Mouse (Mus musculus) embryo, embryonic 10 days (tissue): ENCODE measurements around the gene Nt5c.
"Not testable (repeated sequence)": the region's sequence is repeated elsewhere in the genome, so short reads cannot be mapped to it uniquely, and the experiment has no call there.

Experiments used
- DNase-seq: peaks from one replicate; pipeline ENCODE4 v3.0.0-alpha.2; 2015; ENCODE audit warnings: low spot score

The Nt5c gene

DNA sequence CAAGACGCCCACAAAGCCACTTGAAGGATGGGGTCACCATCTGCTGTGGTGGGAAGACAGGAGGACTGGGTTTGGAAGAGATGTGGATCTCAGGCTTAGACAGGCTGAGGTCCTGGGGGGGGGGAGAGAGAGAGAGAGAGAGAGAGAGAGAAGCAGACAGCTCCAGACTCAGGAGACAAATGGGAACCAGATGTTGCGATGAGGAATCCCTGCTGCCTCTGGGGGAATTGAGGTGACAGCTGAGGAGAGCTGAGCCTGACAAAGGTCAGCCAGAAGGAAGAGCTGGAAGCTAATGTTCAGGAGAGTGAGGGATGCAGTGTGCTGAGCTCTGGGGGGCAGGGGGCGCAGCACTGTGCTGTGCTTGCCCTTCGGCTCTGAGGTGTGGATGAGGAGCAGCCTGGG is 24.4 kb downstream of the Nt5c start:
- peak; percentile 92 for DNase-seq

GRCm38 (mm10) chr11:115464851-115465250 is 26.8 kb downstream of the Nt5c start:
- DNase-seq: no peak

DNA sequence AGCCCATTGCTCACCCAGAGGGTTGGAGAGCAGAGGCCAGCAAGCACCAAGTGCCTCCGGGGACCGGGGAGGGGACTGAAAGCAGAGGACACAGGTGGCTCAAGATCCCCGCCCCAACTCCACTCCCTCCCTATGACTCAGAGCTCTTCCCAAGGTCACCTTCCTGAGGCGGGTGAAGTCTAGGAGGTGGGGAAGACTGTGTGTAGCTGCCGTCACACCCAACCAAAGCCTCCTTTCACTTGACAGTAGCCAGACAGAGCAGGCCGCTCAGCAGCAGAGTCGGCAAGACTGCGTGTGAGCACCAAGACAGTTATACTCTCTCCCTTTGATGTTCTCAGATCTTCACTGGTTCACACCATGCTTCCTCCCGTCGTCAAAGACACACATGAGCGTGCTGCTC is 28.3 kb downstream of the Nt5c start:
- DNase-seq: no peak

DNA sequence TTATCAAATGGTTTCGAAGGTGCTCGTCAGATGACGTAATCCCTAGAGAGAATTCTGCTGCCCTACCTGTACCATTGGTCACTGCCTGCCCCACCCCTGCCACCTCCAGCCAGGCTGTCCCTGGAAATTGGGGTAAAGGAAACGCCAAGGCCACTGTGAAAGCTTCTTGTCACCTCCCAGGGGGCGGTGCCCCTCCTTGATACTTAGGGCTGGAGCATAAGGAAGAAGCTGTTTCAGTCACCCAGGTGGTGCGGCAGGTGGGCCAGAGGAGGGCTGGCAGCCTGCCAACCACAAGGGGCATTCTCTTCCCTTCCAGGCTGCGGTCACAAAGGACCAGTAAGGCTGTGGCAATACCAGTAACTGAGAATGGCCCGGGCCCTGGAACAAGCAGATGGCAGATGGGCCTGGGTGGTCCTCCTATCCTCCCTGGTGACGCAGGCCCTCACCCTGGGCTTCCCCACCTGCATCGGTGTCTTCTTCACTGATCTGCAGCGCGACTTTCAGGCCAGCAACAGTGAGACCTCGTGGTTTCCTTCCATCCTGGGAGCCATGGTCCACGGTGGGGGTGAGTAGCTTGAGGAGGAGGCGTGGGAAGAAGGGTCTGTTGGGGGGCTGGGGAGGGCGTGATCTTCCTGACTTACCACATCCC is 29.3 kb downstream of the Nt5c start, which contains the start of gene Slc16a5:
Gene Slc16a5, plus strand, starts transcription at position 232 of the 649 bp plus-strand sequence.
- no peak for DNase-seq

- no peak for DNase-seq
Observed at GRCm38 (mm10) chr11:115461846-115462242, 29.8 kb downstream of the Nt5c start.

DNA sequence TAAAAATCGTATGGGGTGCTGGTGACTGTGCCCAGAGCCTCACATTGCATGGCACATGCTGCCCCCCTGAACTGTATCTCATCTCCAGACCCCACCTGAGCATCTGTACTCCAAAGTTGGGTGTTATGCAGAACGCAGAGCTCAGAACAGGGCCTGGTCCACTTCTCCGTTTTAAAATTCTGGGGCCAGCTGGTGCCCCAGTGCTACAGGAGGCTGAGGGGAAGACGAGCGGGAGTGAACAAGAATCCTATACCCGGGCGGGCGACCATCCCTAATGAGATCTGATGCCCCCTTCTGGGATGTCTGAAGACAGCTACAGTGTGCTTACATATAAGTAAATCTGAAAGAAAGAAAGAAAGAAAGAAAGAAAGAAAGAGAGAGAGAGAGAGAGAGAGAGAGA is 30.7 kb downstream of the Nt5c start:
- no peak for DNase-seq

DNA sequence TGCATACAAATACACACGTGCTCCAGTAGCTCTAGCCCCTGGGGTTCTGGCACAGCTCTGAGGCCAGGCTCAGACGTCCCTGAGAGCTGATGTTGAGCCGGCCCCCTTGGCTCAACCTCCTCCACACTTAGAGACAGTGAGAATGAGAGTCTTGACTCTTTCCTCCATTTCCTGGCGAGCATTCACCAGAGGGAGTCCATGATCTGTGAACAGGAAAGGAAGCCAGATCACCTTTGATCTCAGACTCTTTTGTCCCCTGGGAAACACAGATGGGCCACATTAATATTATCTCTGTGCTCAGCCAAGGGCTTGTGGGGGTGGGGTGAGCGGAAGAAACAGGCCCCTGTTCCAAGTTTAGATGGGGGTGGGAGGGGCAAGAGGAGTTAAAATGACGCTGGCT is 34.3 kb downstream of the Nt5c start:
- peak; percentile 41 for DNase-seq

GRCm38 (mm10) chr11:115456182-115456581 is 35.5 kb downstream of the Nt5c start:
- DNase-seq: no peak

- DNase-seq: no peak
Observed at GRCm38 (mm10) chr11:115455619-115456018, 36.0 kb downstream of the Nt5c start.

DNA sequence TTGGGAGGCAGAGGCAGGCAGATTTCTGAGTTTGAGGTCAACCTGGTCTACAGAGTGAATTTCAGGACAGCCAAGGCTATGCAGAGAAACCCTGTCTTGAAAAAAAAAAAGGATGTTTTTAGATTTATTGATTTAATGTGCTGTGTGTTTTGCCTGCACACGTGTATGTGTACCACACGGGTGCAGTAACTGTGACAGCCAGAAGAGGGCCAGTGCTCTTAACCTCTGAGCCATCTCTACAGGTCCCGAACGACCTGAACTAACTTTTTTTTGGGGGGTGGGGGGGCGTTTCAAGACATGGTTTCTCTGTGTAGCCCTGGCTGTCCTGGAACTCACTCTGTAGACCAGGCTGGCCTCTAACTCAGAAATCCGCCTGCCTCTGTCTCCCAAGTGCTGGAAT is 36.8 kb downstream of the Nt5c start:
- not testable (repeated sequence) for DNase-seq

DNA sequence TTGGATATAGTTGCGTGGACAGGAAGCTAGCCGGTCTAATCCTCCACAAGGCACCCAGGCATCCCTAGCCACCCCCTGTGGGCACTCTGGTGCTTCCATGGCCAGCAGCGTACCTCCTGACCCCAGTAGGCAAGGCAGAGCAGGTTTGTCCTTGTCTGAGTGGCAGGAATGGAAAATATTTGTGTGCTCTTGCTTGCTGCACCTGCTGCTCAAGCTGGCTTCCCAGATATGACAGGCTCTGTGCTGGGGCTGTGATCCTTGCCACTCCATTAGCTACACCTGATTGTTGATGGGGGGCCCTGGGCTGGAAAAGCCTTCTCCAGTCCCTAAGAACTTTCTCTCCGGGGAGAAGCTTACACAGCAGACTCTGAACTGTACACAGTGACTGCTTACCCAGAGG is 38.4 kb downstream of the Nt5c start:
- DNase-seq: no peak

- DNase-seq: no peak
Observed at GRCm38 (mm10) chr11:115452281-115452860, 39.3 kb downstream of the Nt5c start.

GRCm38 (mm10) chr11:115451781-115452241 is 39.9 kb downstream of the Nt5c start:
- no peak for DNase-seq

DNA sequence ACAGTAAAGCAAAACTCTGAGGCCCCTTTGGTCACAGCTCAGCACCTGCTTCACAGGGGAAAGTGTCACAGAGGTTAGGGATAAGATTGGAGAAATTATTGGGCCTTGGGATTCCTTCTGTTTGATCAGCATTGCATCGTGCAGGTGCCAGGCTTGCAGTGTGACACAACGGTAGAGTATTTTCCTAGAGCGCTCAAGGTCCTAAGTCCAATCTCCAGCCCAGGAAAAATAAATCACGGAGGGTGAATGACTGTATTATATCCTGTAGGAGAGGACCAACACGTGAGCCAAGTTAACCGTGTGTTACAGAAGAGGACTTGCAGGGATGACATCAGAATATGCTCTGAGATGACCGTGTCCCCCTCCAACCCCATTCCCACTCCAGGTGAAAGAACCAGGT is 41.5 kb downstream of the Nt5c start:
- DNase-seq: no peak

DNA sequence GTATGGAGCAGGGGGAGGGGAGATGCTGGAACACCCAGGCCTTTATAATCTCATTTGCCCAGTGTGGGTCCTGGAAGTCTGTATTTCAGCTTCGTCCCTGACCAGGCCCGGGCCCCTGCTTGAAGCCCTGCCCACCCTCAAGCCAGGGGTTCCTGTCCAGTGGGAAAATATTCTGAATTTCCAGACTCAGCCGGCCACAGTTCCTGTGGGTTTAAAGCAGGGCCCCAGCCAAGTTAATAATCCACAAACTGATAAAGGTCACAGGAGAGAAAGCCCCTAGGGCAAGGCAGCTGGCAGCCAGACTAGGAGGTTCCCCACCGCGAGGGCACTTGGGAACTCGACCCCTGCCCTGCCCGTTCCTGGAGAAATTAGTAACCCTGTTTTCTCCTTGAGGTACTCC is 42.7 kb downstream of the Nt5c start:
- DNase-seq: no peak

GRCm38 (mm10) chr11:115448075-115448474 is 43.6 kb downstream of the Nt5c start:
- DNase-seq: no peak

DNA sequence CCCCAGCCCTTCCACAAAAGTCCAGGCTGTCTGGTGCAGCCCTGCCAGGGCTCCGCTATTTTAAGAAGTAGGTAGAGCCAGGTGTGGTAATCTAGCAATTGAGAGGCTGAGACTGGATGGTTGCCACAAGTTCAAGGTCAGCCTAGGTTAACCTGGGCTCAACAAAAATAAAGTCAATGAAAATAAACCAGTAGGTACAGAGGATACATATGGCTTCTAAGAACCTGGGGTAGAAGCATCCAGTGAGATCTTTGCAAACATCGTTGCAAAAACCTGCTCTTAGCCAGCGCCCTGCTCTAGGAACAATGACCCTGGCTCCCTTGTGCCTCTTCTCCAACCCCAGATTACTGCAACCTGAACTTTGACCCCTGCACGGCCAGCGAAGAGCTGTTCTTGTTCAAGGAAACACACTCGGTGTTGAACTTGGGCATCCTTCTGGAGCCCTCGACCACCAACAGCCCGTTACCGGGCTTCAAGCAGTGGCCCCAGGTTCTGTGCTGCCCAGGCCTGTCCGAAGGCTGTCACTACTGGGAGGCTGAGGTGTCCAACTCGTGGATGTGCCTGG is 44.3 kb downstream of the Nt5c start:
- DNase-seq: no peak

DNA sequence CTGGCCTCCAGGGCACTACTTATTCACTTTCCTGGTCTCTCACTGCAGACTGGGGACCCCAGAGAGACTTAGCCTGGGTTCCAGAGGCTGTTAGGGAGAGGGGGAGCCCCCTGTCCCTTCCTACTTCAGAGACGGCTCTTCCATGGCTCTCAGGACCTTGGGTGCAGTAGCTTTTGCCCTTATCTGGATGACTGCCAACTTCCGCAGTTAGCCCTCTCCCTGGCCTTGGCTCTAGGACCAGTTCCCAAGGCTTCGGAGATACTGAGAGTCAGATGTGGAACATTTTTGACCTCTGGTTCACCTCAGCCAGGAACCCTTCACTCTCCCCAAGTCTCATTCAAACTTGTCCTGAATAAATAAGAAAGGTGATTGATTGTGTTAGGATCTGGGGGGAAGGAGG is 44.8 kb downstream of the Nt5c start:
- DNase-seq: no peak

GRCm38 (mm10) chr11:115441417-115441816 is 50.2 kb downstream of the Nt5c start:
- no peak for DNase-seq
